Mouse (Mus musculus): ENCODE data around the gene Ptpn14. TPM values are rescaled to one million over a fixed set of nuclear protein-coding genes. Genes with fewer than 3 reads are reported as not detected.

The Ptpn14 gene
- polyA plus RNA-seq, 1 experiment from 2014 or later, result 3.2 TPM

DNA sequence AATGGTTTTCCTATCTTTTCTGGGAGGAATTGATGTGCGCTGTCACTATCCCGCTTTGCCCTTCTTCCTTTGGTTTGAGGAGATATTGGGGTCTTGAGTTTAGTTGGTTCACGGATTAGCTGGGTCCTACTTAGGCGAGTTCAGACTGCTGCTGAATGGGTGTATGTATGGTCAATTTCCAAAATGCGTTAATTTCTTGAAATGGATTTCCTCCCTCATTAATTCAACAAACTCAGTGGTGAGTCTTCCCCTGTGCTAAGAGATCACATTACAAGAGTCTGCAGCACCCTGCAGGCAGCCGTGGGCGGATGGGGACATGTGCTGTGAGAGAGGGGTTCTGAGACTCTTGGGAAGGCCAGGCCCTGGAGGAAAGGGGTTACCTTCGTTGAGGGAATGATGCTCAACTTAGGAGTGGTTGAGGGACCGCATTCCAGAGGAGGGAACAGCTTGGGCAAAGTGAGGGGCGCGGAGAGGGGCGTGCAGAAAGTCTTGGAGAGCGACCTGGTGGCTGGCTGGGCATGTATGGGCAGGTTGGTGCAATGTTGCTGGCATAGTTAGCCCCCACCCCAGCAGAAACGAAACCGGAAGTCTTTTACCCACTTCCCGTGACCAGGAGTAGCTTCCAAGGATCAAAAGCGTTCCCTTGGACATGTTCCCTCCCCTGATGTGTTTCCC is 1.2 kb downstream of the Ptpn14 start:
- no peak overlapping the region for H3K9ac ChIP-seq (ENCODE audit: low read depth, low read length)
- no peak overlapping the region for H3K27ac ChIP-seq (ENCODE audit: low read depth, low read length)
- peak overlapping the region; percentile 59 for H3K4me3 ChIP-seq (ENCODE audit: low read depth, low read length)
- peaks cover 58% of the 10 kb centered on the region for H3K27me3 ChIP-seq (replicated peaks; ENCODE audit: control insufficient read depth, insufficient read depth, low read length)
- H3K9me3 ChIP-seq (ENCODE audit: control insufficient read depth, low read length), result no peaks in the 10 kb centered on the region
- H3K36me3 ChIP-seq (ENCODE audit: control insufficient read depth, insufficient read depth, low read length), result no peaks in the 10 kb centered on the region
- ATAC-seq (replicated peaks; ENCODE audit: low FRiP score), result no peak
- no peak for DNase-seq (ENCODE audit: low spot score)
- 18% methylated on average over 17 of the region's 17 CpGs for WGBS
- peak overlapping the region; percentile 67 for H3K4me2 ChIP-seq
- peaks cover 3% of the 10 kb centered on the region; the same call in 1 of the 2 replicates for H3K4me1 ChIP-seq (replicated peaks; ENCODE audit: control insufficient read depth, insufficient read depth, low read length)

DNA sequence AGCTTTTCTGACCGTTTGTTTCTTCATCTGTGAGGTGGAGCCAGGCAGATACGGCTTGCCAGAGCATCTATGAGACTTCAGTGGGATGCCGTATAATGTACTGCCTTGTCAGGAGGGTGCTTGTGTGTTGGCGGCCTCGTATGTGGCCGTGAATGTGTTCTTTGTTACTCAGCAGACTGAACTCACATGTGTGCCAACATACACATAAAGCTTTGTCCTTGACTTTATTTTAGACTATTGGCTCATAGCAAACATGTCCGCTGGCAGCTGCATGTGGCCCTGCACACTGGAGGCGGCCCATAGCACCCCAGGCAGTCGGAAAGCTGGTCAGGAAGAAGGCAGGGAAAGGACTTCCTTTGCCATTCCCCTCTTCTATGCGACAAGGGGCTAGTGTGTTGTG is 3.6 kb downstream of the Ptpn14 start:
- H3K4me2 ChIP-seq, result no peak overlapping the region
- no peaks in the 10 kb centered on the region for H3K9me3 ChIP-seq (ENCODE audit: control insufficient read depth, low read length)
- no peak overlapping the region for H3K27ac ChIP-seq (ENCODE audit: low read depth, low read length)
- H3K4me3 ChIP-seq (ENCODE audit: low read depth, low read length), result no peak overlapping the region
- no peak overlapping the region for H3K9ac ChIP-seq (ENCODE audit: low read depth, low read length)
- no peak for DNase-seq (ENCODE audit: low spot score)
- peaks cover 3% of the 10 kb centered on the region; the same call in 1 of the 2 replicates for H3K4me1 ChIP-seq (replicated peaks; ENCODE audit: control insufficient read depth, insufficient read depth, low read length)
- no peak for ATAC-seq (replicated peaks; ENCODE audit: low FRiP score)
- 82% methylated on average over 10 of the region's 10 CpGs for WGBS
- H3K36me3 ChIP-seq (ENCODE audit: control insufficient read depth, insufficient read depth, low read length), result no peaks in the 10 kb centered on the region
- H3K27me3 ChIP-seq (replicated peaks; ENCODE audit: control insufficient read depth, insufficient read depth, low read length), result peaks cover 44% of the 10 kb centered on the region

DNA sequence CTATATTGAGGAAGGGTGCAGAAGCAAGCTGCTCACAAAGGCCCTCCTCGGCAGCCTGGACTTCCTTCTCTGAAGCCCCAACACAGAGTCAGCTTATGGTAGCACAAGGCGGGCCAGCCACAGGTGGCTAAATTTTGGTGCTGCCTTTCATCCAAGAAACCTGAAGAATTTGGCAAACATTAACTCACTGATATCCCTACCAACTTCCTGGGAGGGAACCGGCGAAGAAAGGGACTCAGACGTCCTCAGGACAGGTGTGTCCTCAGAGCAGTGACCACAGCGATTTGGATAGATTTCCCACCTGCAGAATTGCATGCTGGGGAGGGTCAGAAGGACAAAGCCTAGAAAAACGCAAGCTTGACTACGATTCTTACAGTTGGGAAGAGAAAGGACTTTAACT is 4.1 kb downstream of the Ptpn14 start:
- H3K27ac ChIP-seq (ENCODE audit: low read depth, low read length), result no peak overlapping the region
- DNase-seq (ENCODE audit: low spot score), result no peak
- ATAC-seq (replicated peaks; ENCODE audit: low FRiP score), result no peak
- no peak overlapping the region for H3K4me3 ChIP-seq (ENCODE audit: low read depth, low read length)
- no peak overlapping the region for H3K9ac ChIP-seq (ENCODE audit: low read depth, low read length)
- peaks cover 39% of the 10 kb centered on the region for H3K27me3 ChIP-seq (replicated peaks; ENCODE audit: control insufficient read depth, insufficient read depth, low read length)
- no peaks in the 10 kb centered on the region for H3K36me3 ChIP-seq (ENCODE audit: control insufficient read depth, insufficient read depth, low read length)
- peaks cover 3% of the 10 kb centered on the region; the same call in 1 of the 2 replicates for H3K4me1 ChIP-seq (replicated peaks; ENCODE audit: control insufficient read depth, insufficient read depth, low read length)
- no peak overlapping the region for H3K4me2 ChIP-seq
- WGBS, result 67% methylated on average over 8 of the region's 8 CpGs
- no peaks in the 10 kb centered on the region for H3K9me3 ChIP-seq (ENCODE audit: control insufficient read depth, low read length)

DNA sequence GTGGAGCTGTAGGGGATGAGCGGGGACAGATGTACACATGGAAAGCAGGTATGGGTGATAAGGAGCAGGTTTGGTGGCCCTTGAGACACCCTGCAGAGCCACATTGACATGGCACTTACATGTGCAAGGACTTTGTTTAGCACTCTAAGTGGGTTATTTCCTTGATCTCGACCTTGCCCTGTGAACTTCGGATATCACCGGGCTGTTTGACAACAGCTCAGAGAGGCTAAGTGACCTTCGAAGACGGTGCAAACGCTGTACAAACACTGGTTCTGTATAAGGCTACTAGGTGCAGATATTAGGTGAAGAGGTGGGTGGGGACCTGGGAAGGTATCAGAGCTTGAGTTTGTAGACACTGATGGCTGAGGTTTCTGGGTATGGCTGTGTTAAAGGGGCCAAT is 12.0 kb downstream of the Ptpn14 start:
- 0 out of 2 replicates have a peak, but pooled peaks cover under 1% of the 10 kb centered on the region for H3K4me1 ChIP-seq (replicated peaks; ENCODE audit: control insufficient read depth, insufficient read depth, low read length)
- WGBS, result 86% methylated on average over 7 of the region's 7 CpGs
- H3K4me3 ChIP-seq (ENCODE audit: low read depth, low read length), result no peak overlapping the region
- no peaks in the 10 kb centered on the region for H3K9me3 ChIP-seq (ENCODE audit: control insufficient read depth, low read length)
- H3K27me3 ChIP-seq (replicated peaks; ENCODE audit: control insufficient read depth, insufficient read depth, low read length), result no peaks in the 10 kb centered on the region; the same call in 1 of the 2 replicates
- H3K36me3 ChIP-seq (ENCODE audit: control insufficient read depth, insufficient read depth, low read length), result no peaks in the 10 kb centered on the region
- no peak overlapping the region for H3K9ac ChIP-seq (ENCODE audit: low read depth, low read length)
- DNase-seq (ENCODE audit: low spot score) (no peak), ATAC-seq (replicated peaks; ENCODE audit: low FRiP score) (no peak)
- no peak overlapping the region for H3K4me2 ChIP-seq
- no peak overlapping the region for H3K27ac ChIP-seq (ENCODE audit: low read depth, low read length)

DNA sequence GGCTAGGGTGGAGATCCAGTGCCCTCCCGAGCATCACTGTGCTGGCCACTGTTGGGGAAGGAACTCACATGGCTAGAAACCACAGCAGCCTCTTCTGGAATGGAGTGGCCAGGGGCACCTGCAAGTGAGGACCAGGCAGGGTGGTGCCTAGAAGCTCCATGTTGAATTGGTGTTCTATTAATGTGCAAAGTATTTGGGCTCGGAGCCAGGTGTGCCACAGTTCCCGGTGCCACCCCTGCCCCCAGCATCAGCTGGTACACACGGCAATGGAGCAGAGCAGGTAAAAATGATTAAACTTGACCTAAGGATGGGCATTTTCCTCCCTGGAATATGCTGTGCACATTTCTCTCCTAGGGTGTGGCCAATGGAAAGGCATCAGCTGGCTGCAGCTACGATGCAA is 14.0 kb downstream of the Ptpn14 start:
- Histone ChIP-seq H3K27ac (ENCODE audit: low read depth, low read length) (no peak overlapping the region), H3K9ac (ENCODE audit: low read depth, low read length) (no peak overlapping the region), H3K27me3 (replicated peaks; ENCODE audit: control insufficient read depth, insufficient read depth, low read length) (no peaks in the 10 kb centered on the region; the same call in 1 of the 2 replicates), H3K9me3 (ENCODE audit: control insufficient read depth, low read length) (no peaks in the 10 kb centered on the region), H3K36me3 (ENCODE audit: control insufficient read depth, insufficient read depth, low read length) (no peaks in the 10 kb centered on the region), H3K4me1 (replicated peaks; ENCODE audit: control insufficient read depth, insufficient read depth, low read length) (0 out of 2 replicates have a peak, but pooled peaks cover 2% of the 10 kb centered on the region), H3K4me2 (no peak overlapping the region), H3K4me3 (ENCODE audit: low read depth, low read length) (no peak overlapping the region)
- DNase-seq (ENCODE audit: low spot score) (no peak), ATAC-seq (replicated peaks; ENCODE audit: low FRiP score) (no peak)
- 87% methylated on average over 5 of the region's 5 CpGs for WGBS

DNA sequence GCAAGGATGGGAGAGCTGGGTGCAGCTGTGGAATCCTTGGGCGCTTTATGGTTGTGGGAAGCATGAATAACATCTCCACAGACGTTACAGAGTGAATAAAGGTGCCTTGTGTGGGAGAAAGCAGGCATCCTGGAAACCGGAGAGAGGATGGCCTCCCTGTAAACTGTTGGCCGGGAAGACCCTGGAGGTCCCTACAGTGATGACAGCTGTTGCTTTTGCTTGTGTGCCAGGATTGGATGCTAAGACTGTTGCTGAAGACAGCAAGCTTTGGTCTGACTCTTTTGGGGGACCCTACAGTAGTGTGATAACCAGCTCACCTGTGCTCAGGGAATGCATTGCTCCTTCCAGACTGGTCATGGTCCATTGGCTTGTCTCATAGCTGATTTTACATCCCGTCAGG is 15.1 kb downstream of the Ptpn14 start:
- H3K4me1 ChIP-seq (replicated peaks; ENCODE audit: control insufficient read depth, insufficient read depth, low read length), result 0 out of 2 replicates have a peak, but pooled peaks cover 2% of the 10 kb centered on the region
- H3K27me3 ChIP-seq (replicated peaks; ENCODE audit: control insufficient read depth, insufficient read depth, low read length), result no peaks in the 10 kb centered on the region; the same call in 1 of the 2 replicates
- H3K27ac ChIP-seq (ENCODE audit: low read depth, low read length), result no peak overlapping the region
- H3K36me3 ChIP-seq (ENCODE audit: control insufficient read depth, insufficient read depth, low read length), result no peaks in the 10 kb centered on the region
- no peaks in the 10 kb centered on the region for H3K9me3 ChIP-seq (ENCODE audit: control insufficient read depth, low read length)
- DNase-seq (ENCODE audit: low spot score), result no peak
- no peak for ATAC-seq (replicated peaks; ENCODE audit: low FRiP score)
- WGBS, result 82% methylated on average over 5 of the region's 5 CpGs
- H3K4me3 ChIP-seq (ENCODE audit: low read depth, low read length), result no peak overlapping the region
- no peak overlapping the region for H3K9ac ChIP-seq (ENCODE audit: low read depth, low read length)
- H3K4me2 ChIP-seq, result no peak overlapping the region

DNA sequence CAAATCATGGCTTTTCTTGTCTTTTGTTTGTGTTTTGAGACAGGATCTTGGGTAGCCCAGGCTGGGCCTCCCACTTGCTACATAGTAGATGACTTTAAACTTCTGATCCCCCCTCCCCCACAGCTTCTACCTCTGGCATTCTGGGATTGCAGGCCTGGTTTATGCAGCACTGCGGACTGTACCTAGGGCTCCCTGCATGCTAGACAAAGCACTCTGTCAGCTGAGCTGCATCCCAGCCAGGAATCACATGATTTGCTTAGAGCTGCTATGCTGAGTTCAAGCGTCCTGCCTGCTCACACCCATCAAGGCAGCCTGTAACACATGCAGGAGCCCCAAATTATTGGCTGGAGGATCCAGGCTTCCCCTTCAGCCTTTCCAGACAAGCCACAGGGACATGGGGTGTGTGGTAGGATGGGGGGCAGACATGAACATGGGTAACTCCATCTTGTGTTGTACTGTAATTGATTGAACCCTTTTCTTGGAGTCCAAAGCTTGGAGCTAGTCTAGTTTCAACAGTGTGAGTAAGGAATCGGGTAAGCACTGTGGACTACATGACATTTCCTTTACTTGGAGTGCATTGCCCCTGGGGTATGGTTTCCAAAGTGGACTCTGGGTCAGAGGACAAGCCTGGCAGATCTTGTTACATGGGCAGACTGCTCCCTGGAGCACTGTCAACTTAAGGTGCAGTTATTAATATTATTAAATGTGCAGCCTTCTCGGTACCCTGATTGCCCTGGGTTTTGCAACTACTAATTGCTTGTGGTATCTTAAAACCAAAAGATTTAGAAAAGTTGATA is 17.0 kb downstream of the Ptpn14 start:
- DNase-seq (ENCODE audit: low spot score), result no peak

DNA sequence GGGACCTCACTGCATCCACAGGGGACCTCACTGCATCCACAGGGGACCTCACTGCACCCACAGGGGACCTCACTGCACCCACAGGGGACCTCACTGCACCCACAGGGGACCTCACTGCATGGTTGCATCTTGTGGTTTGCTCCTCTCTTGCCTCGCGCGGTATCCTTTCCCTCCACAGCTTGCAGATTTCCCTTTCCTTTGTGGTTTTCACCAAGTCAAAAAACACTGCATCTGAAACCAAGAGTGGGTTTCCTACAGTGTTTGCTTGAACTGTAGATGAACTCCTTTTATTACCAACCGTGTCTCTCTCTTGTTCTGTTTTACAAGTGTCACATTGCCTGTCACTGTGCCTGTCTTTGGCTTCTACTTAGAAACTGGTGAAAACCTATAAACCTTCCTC is 18.5 kb downstream of the Ptpn14 start:
- Histone ChIP-seq H3K4me1 (replicated peaks; ENCODE audit: control insufficient read depth, insufficient read depth, low read length) (0 out of 2 replicates have a peak, but pooled peaks cover 2% of the 10 kb centered on the region), H3K9ac (ENCODE audit: low read depth, low read length) (no peak overlapping the region), H3K27me3 (replicated peaks; ENCODE audit: control insufficient read depth, insufficient read depth, low read length) (no peaks in the 10 kb centered on the region; the same call in 1 of the 2 replicates), H3K27ac (ENCODE audit: low read depth, low read length) (no peak overlapping the region), H3K9me3 (ENCODE audit: control insufficient read depth, low read length) (no peaks in the 10 kb centered on the region), H3K4me2 (no peak overlapping the region), H3K36me3 (ENCODE audit: control insufficient read depth, insufficient read depth, low read length) (no peaks in the 10 kb centered on the region), H3K4me3 (ENCODE audit: low read depth, low read length) (no peak overlapping the region)
- no peak for ATAC-seq (replicated peaks; ENCODE audit: low FRiP score)
- DNase-seq (ENCODE audit: low spot score), result no peak
- WGBS, result 34% methylated on average over 4 of the region's 4 CpGs

More for the DNA sequence above, 17.0 kb downstream of the Ptpn14 start:
- H3K4me3 ChIP-seq (ENCODE audit: low read depth, low read length), result no peak overlapping the region
- no peak overlapping the region for H3K9ac ChIP-seq (ENCODE audit: low read depth, low read length)
- H3K27me3 ChIP-seq (replicated peaks; ENCODE audit: control insufficient read depth, insufficient read depth, low read length), result no peaks in the 10 kb centered on the region; the same call in 1 of the 2 replicates
- no peak for ATAC-seq (replicated peaks; ENCODE audit: low FRiP score)
- H3K27ac ChIP-seq (ENCODE audit: low read depth, low read length), result no peak overlapping the region
- 59% methylated on average over 4 of the region's 4 CpGs for WGBS
- H3K4me2 ChIP-seq, result no peak overlapping the region
- no peaks in the 10 kb centered on the region for H3K36me3 ChIP-seq (ENCODE audit: control insufficient read depth, insufficient read depth, low read length)
- 0 out of 2 replicates have a peak, but pooled peaks cover 2% of the 10 kb centered on the region for H3K4me1 ChIP-seq (replicated peaks; ENCODE audit: control insufficient read depth, insufficient read depth, low read length)
- no peaks in the 10 kb centered on the region for H3K9me3 ChIP-seq (ENCODE audit: control insufficient read depth, low read length)

All from liver, embryonic 11.5 days (tissue).